Mouse (Mus musculus) liver (tissue): ENCODE measurements around the gene Dab1.

ENCODE experiments used
- DNase-seq: peaks from one replicate; pipeline ENCODE4 v3.0.0-alpha.2; 2020; ENCODE audit warnings: mixed read lengths

Dab1 gene

DNA sequence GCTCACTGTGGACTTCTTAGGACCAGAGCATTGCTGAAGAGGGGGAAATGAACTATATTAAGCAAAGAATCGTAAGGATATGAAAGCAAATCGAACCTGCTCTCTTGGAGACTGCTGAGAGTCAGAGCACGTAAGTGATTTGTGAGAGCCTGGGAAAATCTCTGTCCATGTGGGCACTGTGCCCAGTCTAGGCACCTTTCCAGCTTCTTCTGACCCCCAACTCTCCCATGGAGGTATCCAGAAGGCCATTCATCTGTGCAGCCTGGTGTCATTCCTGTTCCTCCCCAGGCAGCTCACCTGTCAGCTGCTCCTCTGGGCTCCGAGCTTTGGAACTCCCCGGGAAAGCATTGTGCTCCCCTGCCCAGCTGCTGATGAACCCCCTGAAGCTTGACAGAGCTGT lies 389.2 kb downstream of the Dab1 start:
- no peak for DNase-seq

DNA sequence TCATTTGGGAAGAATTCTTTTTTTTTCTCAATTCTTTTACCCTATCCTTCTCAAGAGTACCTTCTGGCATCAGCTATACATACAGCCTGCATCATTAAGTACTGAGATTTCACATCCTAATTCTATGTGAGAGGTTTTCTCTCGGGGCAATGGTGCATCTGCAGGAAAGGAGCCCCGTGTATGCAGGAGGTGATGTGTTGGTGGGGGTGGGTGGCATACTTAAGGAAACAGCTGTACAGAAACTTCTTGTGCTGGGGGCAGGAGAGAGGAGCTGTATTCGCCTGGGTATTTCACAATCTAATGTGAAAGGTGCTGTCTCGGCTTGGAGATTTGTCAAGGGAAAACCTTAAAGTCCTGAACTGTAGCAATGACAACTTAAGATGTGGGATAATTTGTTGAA lies 392.5 kb downstream of the Dab1 start:
- no peak for DNase-seq

DNA sequence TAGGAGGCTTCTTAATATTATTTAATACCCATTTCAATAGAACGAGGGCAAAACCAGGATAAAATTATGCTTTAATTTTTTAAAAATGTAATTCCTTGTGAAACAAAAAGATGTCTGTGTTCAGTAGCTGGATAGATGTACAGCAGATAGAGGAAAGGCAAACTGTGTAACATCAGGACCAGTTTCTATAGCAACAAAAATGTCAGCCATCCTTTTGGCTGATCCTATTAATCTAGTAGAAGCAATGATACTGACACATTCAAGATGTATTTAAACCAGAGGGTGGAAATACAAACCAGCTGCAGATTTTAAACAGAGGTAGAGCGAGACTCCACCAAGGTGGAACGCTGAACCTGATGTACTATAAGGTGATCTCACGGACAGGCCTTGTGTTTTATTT lies 393.0 kb downstream of the Dab1 start:
- no peak for DNase-seq

DNA sequence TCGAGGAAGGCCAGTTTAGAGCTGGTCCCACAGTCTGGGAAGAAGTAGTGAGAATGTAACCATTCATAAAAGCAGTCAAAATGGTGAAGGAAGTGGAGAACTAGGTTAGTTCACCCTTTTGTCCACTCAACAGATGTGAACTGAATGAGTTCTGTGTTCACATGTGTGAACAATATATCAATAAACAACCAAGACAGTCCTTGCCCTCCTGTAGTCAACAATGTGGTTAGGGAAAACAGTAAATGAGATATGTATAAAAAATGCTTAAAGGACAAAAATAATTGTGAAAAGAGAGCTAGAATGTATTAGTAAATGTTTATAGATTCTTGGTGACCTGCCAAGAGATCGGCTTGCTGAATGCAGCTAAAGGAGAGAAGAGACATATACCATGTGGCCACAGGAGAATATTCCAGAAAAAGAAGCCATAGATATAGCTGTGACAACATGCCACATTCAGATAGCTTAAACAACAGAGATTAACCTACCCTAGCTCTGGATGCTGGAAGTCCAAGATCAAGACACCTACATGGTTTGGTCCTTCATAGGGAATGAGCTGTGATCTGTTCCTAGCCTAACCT lies 406.0 kb downstream of the Dab1 start:
- DNase-seq, result no peak

DNA sequence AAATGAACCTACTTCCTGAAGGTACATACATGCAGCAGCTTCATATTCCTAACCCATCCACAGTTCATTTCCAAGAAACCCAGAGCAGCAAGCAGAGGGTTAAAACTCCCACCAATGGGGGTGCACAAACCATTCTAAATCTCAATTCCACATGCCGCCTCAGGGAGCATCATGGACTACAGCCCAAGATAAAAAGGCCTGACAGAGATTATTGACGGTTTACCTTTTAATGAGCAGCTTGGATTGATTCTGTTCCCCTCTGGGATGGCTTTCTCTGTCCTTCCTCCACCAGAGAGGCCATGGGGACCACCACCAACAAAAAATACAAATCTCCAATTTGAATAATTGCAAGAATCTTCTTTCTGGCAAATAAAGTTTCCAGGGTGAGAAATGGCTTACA lies 407.7 kb downstream of the Dab1 start:
- no peak for DNase-seq

DNA sequence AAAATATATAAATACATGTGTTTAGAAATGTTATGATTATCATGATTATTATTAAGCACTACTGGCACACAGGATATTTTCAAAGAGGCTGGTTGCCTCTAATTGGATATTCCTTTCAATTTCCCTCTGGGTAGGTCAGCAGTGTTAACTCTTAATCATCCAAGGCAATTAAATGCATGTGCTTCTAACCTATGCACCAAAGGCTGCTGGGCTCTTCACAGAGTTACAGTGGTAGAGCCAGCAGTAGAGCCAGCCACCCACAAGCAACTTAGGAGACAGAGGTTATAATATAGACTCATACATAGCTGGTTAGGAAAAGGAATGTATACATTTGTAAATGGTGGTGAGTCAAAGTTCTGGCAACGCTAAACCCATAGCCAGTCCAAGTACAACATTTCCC lies 408.1 kb downstream of the Dab1 start:
- DNase-seq, result no peak

DNA sequence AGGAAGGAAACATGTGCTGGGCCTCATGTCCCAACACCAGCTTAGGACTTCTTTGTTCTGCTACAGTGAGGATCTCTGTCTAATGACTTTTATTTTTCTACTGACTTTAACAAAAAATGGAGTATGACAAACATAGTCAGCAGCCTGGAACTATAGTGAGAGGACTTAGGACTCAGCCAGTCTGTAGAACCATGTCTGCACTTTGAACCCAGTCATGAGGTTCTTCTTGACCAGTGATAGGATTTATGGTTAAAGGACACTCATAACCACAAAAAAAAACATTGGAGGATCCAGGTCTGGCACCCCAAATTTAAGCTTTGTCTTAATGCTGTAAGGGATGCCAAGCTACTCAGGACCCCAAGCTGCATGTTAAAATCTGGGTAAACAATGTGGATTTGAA lies 416.9 kb downstream of the Dab1 start:
- no peak for DNase-seq

DNA sequence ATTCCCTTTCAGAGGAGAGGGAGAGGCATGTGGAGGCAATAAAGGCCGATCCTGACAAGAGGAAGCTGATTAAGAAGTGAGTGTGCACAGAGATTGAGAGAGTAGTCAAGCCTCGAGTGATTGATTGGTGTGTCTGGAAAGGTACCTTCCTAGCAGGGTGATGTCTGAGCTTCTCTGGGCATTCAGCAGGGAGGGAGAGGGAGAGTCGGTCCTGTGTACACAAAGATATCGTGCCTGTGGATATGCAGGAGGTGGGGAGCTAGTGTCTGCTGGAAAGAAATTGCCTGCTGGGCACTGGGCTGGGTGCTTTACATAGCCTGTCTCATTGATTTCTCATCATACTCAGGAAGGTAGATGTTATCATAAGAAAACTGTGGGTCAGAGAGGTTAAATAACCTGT lies 420.4 kb downstream of the Dab1 start:
- no peak for DNase-seq

DNA sequence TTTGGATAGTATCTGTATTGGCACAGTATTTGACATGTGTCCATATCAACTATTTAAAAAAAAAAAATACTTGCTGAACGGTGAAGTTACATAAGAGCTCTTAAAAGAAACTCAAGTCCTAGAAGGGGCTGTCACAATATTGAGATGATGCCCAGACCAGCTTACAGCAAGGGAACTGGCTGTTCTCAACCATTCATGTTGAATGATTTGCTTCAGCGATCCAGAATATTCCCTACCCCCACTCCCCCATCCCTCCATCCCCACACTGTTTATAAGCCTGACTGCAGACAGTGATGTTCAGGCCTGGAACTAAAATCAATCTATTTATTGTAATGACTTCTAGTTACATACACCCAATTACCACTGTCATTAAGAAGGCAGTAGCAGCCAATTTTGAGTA lies 424.3 kb downstream of the Dab1 start:
- no peak for DNase-seq

DNA sequence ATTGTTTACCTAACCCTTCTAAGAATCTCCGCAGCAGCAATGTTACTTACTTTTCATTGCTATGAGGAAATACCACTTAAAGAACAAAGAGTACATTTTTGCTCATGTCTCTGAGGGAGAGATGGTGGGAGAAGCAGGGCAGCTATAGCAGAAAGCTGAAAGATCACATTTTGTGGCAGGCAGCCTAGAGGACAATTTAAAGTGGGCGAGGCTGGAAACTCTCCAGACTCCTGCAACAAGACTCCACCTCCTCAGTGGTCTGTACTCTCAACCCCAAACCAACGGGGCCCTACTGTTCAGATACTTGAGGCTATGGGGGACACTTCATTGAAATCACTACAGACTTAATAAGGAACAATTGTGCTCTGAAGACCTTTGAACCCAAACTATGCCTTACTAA lies 425.5 kb downstream of the Dab1 start:
- no peak for DNase-seq

DNA sequence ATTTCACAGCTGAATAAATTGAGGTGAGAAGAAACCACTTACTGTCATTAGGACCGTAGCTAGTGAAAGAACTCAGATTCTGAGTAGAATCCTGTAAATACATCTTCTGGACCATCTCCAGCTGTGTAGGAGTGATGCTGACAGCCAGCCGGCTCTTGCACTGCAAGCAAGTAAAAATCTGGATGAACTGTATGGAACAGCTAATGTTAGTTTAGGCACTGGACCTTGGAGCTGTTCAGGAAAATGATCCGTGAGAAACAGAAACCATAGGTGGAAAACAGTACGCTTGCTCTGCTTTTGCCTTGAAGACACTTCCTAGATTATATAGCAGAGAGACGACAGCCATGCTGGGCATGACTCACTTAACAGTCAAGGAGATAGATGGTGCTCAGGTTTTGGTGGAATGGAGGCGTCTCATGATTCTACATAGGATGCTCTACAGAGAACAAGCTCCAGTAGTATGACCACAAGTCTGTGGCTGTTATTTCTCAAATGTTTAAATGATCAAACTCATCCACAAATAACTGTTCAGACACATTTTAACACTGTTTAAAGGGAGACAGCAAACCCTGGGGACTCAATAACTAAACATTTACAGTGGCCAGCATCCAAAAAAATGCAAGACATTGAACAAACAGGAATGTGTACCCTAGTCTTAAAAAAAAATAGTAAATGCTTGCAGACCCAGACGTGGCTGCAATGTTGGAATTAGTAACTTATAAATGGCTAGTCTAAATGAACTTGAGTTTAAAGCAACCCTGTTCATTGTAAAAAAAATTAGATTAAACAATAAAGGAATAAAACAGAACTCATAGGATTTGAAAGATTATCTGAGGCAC lies 429.0 kb downstream of the Dab1 start:
- no peak for DNase-seq

DNA sequence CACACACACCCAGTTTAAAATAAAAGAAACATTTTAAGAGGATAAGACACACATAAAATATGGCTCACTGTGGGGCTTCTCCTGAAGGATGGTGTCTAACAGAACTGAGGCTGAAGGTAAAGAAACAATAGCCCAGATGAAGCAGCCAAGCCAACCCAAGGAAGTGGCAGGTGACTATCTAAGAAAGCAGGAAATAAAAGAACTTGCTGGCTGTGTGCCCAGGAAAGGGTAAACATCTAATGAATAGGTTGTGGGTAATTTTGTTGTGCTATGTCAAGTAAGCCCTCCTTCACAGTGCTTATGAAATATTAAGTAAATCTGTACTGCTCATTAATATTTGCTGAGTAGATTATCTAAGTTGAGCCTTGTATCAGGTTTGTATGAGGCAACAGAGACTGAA lies 438.0 kb downstream of the Dab1 start:
- no peak for DNase-seq

DNA sequence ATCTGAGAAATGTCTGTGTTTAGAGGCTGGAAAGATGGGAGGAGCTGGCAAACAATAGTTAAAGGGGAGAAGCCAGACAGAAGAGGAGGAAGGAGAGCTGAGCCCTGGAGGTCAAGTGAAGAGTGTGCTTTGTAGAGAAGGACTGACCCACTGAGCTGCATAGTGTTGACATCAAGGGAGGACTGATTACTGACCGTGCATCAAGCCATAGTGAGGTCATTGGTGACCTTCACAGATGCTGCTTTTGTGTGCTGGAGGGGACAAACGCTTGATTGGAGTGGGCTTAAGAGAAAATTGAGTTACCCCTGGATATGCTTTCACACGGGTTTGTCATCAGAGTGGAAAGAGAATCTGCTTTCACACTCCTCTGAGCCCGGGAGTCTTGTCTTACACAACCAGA lies 440.4 kb downstream of the Dab1 start:
- DNase-seq, result no peak

DNA sequence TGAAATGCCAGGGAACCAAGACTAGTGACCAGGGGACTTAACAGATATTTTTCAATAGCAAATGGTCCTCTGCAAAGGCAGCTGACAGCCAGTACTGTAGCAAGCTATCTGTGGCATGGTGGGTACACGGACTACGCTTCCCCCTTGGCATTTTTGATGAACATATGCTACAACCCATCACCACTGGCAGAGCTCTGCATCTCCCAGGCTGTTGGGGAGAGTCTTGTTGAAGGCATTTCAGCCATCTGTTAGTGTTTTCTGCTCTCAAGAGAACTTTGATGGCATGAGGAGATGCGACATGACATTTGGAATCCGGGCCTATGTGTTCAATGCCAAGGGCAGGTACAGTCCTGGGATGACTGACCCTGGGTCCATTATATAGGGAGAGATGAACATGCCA lies 443.2 kb downstream of the Dab1 start:
- no peak for DNase-seq

DNA sequence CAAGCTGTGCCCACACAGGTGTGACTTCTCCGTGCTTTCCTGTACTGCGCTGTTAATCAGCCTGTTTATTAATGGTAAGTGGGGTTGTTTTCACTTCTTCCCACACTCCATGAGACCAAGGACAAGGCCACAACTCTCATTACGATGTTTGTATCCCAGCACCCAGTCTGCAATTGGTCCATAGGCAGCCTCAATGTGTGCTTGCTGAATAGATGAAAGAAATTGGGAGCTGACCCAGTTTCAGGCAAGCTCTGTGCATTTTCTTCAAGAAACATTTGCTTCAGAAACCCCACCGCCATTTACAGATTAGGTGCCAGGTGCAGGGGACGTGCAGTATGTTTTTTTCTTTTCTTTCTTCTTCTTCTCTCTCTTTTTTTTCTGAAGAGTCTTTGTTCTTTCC lies 447.7 kb downstream of the Dab1 start:
- no peak for DNase-seq

DNA sequence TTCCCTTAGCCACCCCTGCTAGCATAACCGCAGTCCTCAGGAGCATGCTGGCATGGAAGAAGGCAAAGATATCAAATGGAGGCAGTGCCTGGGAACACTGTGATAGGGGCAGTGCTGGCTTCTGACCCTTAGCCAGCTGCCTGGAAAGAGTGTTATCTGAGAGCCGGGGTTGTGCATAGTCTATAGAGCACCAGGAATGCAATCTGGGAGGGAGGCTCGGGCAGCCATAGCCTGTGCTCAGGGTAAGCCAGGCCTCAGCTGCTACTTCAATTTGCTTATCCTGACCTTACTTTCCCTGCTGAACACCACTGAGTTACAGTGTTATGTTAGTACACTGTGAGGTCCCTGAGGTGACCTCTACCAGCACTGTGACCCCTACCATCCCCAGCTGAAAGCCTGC lies 448.6 kb downstream of the Dab1 start:
- DNase-seq, result no peak

DNA sequence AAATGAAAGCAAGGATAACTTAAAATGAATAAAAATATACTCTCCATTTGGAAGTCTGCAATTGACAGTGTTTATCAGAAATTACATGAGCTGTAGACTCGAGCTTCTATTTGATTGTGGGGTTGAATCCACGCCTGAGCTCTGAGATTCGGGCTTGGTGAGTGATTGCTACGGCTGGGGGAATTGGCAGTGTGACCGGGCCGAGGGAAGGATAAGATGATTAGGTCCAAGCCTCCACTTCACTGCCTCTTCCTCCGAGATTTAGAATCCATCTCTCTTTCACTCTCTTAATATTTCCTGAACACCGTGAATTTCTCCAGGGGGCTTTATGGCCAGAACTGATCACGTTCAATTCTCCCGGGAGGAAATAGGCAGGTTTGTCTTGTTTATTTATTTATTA lies 452.1 kb downstream of the Dab1 start:
- DNase-seq, result no peak

DNA sequence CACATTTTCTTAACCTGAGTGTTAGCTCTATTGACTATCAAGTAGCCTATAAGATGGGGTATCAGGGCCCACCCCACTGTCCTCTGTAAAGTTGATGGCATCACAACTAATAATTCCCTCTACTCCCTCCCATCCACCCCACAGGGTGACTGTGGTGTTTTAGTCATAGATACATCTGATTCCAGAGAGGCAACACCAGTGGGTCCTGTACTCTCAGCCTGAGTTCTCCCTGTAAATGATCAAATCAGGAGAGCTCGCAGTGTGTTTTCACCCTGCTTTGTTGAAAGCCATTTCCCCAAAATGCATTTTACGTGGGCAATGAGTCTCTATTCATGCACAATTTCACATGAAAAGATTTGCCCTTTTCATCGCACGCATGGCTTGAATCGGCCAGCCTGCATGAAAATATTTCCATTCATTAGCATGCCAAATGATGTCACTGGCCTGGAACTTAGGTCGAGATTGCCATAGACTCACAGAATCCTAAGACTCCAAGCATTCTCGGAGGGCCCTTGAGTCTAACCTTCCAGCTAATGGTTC lies 454.8 kb downstream of the Dab1 start:
- no peak for DNase-seq

DNA sequence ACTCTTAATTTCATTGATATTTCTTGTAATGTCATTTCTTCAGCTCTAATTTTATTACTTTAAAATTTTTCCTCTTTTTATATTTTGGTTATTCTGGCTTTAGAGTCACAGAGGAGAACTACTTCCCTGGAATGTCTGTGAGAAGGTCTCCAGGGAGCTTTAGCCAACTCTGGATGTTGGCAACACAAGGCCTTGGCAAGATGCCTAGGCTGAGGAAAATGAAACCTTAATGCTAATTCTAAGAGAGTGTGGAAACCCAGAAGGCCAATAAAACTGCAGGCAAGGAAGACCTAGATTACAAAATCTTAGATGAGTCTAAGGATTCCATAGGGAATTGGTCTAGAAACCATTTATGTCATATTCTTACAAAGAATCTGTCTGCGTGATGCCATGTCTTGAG lies 458.6 kb downstream of the Dab1 start:
- DNase-seq, result no peak

DNA sequence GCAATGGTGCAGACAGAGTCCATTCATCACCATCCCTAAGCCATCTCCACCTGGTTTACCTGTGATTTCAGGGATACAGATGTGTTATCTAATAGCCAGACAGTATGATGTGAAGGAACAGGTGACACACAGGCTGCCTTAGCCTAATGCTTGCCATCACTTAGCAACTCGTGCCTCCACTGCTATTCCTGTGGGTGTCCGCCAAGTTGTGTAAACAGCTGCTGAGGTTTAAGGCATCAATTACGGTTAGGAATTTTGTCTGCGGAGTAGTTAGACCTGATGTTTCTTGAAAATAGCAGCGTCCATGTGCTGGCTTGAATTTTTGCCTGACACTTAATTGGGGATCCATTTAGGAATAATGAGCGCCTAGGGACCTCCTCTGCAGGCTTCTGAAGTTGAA lies 487.1 kb downstream of the Dab1 start:
- DNase-seq, result no peak

DNA sequence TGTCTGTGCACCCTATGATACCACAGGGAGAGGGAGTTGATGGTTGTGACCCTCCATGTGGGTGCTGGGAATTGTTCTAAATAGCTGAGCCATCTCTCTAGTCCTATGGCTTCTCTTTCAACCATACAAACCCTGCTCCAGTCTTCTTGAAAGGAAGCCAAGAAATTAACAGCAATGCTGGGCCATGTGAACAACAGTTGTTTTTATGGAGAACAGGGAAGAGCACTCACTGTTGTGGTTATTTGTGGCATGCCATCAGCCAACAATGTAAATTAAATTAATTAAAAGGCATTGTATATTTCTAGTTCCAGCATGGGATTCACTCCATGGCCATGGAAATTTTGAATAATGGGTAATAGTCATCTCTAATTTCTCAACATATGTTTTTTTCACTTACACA lies 492.5 kb downstream of the Dab1 start:
- no peak for DNase-seq

DNA sequence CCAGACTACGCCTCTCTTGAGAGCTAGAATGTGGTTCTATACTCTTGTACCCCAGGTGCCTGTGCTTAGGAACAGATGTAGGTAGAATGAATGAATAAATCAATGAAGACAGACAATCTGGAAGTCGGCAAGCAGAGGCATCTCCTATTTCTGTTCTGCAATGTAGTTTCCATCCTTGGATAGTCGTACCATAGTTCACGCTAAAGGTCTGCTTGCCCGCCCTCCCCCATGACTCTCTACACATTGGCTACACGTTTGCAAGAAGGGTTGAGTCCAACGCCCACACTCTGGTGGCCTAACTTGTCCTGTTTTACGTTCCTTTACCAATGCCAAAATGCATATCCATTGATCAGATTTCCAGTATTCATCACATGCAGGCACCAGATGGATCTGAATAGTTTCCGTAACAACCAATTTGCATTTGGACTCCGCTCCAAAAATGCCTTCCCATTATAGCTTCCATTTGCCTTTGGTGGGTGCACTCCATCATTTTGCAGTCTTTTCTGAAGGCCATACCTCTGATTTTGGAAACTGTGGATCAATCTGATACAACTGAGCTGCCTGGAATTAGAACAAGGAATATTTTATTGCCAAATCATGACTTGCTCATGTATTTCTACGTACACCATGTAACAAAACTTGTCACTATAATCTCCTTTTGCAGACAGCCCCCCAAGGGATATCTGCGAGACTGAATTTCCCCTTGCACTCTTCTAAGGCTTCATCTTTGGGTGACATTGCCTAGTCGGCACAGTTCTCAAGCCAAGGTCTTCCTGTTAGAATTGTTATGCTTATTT lies 494.2 kb downstream of the Dab1 start:
- DNase-seq, result no peak

DNA sequence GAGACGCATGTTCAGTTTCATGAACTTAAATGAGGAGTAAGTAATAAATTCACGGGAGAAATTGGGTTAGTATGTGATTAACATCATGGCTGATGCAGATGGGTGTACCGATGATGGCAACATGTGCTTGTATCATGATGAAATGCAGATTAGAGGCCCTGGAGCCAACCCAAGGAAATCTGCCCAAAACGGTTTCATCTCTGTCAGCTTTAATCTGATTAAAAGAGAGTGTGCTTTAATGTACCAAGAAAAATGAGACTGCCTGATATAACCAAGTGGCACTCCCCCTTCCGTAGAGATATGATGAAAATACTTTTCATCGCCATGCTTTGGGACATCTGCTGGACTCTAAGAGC lies 494.8 kb downstream of the Dab1 start:
- DNase-seq, result no peak

DNA sequence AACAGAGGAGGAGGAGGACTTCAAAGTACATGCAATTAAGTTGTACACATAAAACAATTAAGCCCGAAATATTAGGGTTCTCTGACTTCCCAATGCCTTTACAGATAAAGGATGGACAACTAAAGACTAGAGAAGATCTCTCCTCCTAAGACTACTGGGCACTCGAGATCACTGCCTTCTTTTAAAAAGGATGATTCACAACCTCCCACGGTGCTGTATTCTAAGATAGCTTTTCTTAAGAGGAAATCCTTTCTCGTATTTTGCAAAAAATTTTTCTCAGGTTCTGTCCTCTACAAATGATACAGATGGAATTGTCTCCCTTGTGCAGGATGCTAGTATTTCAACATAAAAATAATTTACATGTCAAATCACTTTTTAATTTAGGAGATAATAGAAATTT lies 500.9 kb downstream of the Dab1 start:
- DNase-seq, result no peak
